Mouse (Mus musculus) midbrain, postnatal 0 days (tissue): Measurements from ENCODE around the gene Mrps18a. TPM values are rescaled to one million over a fixed set of nuclear protein-coding genes. Genes with fewer than 3 reads are reported as not detected.

Source experiments
- ATAC-seq: fragments of 200-750 bp; cut with Nextera tagmentation; 2 replicates; pipeline ENCODE4 v1.8.0; 2017; ENCODE audit warnings: moderate number of reproducible peaks, mild to moderate bottlenecking, moderate TSS enrichment, moderate library complexity; ENCODE audit not compliant: low FRiP score
- DNase-seq: peaks from one replicate; pipeline ENCODE4 v3.0.0-alpha.2; 2015; ENCODE audit warnings: low spot score
- H3K27ac ChIP-seq: fragments of 300-500 bp; sonication (generic); 2 replicates; pipeline ENCODE4 v1.5.1; 2014; ENCODE audit warnings: low read depth, mild to moderate bottlenecking, low read length, mixed read lengths
- H3K27me3 ChIP-seq: fragments of 300-500 bp; sonication (generic); 2 replicates; pipeline ENCODE4 v1.6.1; 2014; ENCODE audit warnings: low read length, control low read depth, mixed read lengths; ENCODE audit not compliant: insufficient read depth
- H3K36me3 ChIP-seq: fragments of 300-500 bp; sonication (generic); 2 replicates; pipeline ENCODE4 v1.6.1; 2014; ENCODE audit warnings: low read length, control low read depth, mixed read lengths; ENCODE audit not compliant: insufficient read depth
- H3K4me1 ChIP-seq: fragments of 300-500 bp; sonication (generic); 2 replicates; pipeline ENCODE4 v1.6.1; 2014; ENCODE audit warnings: mild to moderate bottlenecking, control low read depth, antibody characterized with exemption, low read length, mixed read lengths; ENCODE audit not compliant: insufficient read depth
- H3K4me2 ChIP-seq: fragments of 300-500 bp; sonication (generic); 2 replicates; pipeline ENCODE4 v1.6.1; 2014; ENCODE audit warnings: low read depth, mild to moderate bottlenecking, low read length, mixed read lengths; ENCODE audit not compliant: poor library complexity, severe bottlenecking
- H3K4me3 ChIP-seq: fragments of 300-500 bp; sonication (generic); 2 replicates; pipeline ENCODE4 v1.5.1; 2014; ENCODE audit warnings: low read depth, mild to moderate bottlenecking, low read length, moderate library complexity
- H3K9ac ChIP-seq: fragments of 300-500 bp; sonication (generic); replicated peaks from 2 replicates; pipeline ENCODE4 v1.6.1; 2014; ENCODE audit warnings: mild to moderate bottlenecking, low read length, moderate library complexity, mixed read lengths; ENCODE audit not compliant: poor library complexity, severe bottlenecking
- H3K9me3 ChIP-seq: fragments of 300-500 bp; sonication (generic); 2 replicates; pipeline ENCODE4 v1.6.1; 2016; ENCODE audit warnings: low read length, control low read depth
- CTCF ChIP-seq: IDR thresholded peaks from 2 replicates; pipeline ENCODE4 v1.5.1; 2016; ENCODE audit warnings: antibody characterized with exemption, mild to moderate bottlenecking
- WGBS: fragments of 180-500 bp; shearing (Covaris S2); extraction: QIAGEN DNeasy Blood & Tissue Kit; methylation state at CpG from one replicate; pipeline ENCODE4 v1.1.7; 2014; 5-methylcytosine and 5-hydroxymethylcytosine counted together
- polyA plus RNA-seq: library from polyadenylated mRNA; unstranded; fragments of >200 nt; fragmentation: Nextera tagmentation; extraction: Ambion mirVana; gene quantifications from 2 replicates; pipeline ENCODE4 v1.2.1, GENCODE M21; 2015
- total RNA-seq: library from RNA; depleted of rRNA; stranded (reverse); fragments of >200 nt; gene quantifications from 2 replicates; pipeline ENCODE4 v1.2.3, GENCODE M21; 2014; rRNA removed

The Mrps18a gene
- total and polyA plus RNA-seq, 2 experiments from 2014 or later, result 63.7 to 173 TPM

DNA sequence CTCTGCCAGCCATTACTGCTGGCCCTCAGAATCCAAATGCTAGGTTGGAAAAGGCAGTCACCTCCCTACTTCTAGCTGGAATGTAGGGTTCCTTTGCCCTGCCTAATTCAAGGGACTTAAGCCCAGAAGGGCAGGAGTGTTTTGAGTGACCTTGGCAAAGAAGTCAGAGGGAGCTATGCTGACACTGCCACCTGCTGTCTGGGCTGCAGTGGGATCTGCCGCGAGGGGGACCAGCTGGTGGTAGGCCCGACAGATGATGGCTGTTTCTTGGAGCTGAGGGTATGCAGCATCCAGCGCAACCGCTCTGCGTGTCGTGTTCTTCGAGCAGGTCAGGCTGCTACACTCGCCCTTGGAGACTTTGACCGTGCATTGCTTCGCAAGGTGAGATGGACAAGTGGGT is 56.2 kb downstream of the Mrps18a start:
- no peak overlapping the region for H3K4me2 ChIP-seq
- H3K9ac ChIP-seq, result no peak overlapping the region
- no peak overlapping the region for H3K27ac ChIP-seq
- ATAC-seq, result no peak
- H3K27me3 ChIP-seq, result no peaks in the 10 kb centered on the region
- TF ChIP-seq CTCF, result peak; percentile 48
- H3K4me3 ChIP-seq, result no peak overlapping the region
- 84% methylated on average over 11 of the region's 11 CpGs for WGBS
- H3K36me3 ChIP-seq, result peaks cover 58% of the 10 kb centered on the region
- 0 out of 2 replicates have a peak, but pooled peaks cover 3% of the 10 kb centered on the region for H3K4me1 ChIP-seq
- no peaks in the 10 kb centered on the region for H3K9me3 ChIP-seq
- peak; percentile 12 for DNase-seq

DNA sequence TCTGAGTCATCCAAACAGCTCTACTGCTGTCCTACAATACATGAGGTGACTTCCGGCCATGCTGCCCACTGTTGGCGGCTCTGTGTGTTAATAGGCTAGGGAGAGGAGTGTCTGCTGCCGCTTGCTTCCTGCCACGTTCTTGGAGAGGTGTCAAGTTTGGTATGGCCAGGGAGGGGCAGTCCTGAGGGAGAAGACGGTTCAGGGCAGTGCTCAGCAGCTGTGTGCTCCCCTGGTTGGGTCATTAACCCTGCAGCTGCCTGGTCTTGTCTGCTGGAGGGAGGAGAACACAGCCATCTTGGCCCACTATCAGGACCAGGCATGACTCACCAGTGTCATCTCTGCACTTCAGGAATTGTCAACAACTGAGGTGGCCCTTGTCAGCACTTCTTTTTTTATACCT is 57.5 kb downstream of the Mrps18a start:
- H3K4me1 ChIP-seq, result no peaks in the 10 kb centered on the region
- no peak overlapping the region for H3K4me3 ChIP-seq
- H3K27ac ChIP-seq, result no peak overlapping the region
- no peaks in the 10 kb centered on the region for H3K9me3 ChIP-seq
- no peak overlapping the region for H3K9ac ChIP-seq
- WGBS, result 62% methylated on average over 5 of the region's 5 CpGs
- H3K27me3 ChIP-seq, result no peaks in the 10 kb centered on the region
- no peak for TF ChIP-seq CTCF
- DNase-seq, result no peak
- peaks cover 70% of the 10 kb centered on the region for H3K36me3 ChIP-seq
- no peak for ATAC-seq
- H3K4me2 ChIP-seq, result no peak overlapping the region

DNA sequence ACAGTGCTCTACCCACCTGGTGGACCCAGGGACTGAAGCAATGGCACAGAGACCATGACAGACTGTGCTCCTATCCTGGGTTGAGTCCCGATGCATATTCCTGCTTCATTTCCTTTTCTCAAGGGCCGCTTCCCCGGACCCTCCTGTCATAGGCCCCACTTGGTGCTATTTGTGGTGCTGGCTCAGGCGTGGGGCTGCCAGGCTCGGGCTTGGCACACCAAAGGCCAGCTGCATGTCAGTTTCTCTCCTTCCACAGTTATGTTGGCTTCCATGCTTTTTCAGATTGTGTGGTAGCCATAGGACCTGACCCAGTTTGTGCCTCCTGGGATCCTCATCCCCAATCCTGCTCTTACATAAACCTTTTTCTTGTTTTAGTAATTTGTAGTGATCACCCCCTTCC is 58.0 kb downstream of the Mrps18a start:
- no peaks in the 10 kb centered on the region for H3K9me3 ChIP-seq
- no peak overlapping the region for H3K4me2 ChIP-seq
- DNase-seq (no peak), ATAC-seq (no peak)
- H3K4me3 ChIP-seq, result no peak overlapping the region
- no peak for TF ChIP-seq CTCF
- H3K27me3 ChIP-seq, result no peaks in the 10 kb centered on the region
- no peak overlapping the region for H3K9ac ChIP-seq
- 87% methylated on average over 5 of the region's 5 CpGs for WGBS
- no peaks in the 10 kb centered on the region for H3K4me1 ChIP-seq
- peaks cover 70% of the 10 kb centered on the region for H3K36me3 ChIP-seq
- H3K27ac ChIP-seq, result no peak overlapping the region

DNA sequence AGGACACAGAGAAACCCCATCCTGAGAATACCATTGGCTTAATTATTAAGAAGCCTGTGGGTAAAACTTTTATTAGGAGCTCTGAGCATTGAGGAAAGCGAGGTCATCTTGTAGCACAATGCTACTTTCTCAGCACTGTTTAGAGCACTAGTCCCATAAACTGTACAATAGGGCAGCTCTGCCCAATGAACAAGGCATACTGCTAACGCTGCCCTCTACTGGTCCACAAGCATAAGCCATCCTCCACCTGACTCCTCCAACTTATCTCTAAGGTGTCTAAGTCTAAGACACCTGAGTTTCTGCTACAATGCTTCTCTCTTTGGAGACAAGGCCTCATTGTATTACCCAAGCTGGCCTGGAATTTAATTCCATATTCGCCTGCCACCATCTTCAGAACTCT is 59.8 kb downstream of the Mrps18a start:
- no peaks in the 10 kb centered on the region for H3K4me1 ChIP-seq
- H3K36me3 ChIP-seq, result peaks cover 58% of the 10 kb centered on the region
- no peak overlapping the region for H3K9ac ChIP-seq
- no peaks in the 10 kb centered on the region for H3K27me3 ChIP-seq
- H3K4me3 ChIP-seq, result no peak overlapping the region
- H3K27ac ChIP-seq, result no peak overlapping the region
- TF ChIP-seq CTCF, result peak; percentile 74
- no peaks in the 10 kb centered on the region for H3K9me3 ChIP-seq
- 78% methylated on average over 3 of the region's 3 CpGs for WGBS
- ATAC-seq, result no peak
- DNase-seq, result peak; percentile 48
- no peak overlapping the region for H3K4me2 ChIP-seq

Other genes with a start within 250 kb of the Mrps18a start
- gene Vegfa, start 78.6 kb upstream of the Mrps18a start, total RNA-seq, result 78.6 and 105 TPM in 2 replicates
- gene Vegfa, start 78.6 kb upstream of the Mrps18a start, polyA plus RNA-seq, result 2.3 and 3.0 TPM in 2 replicates
- gene Rsph9, start 33.2 kb downstream of the Mrps18a start, total RNA-seq, result 55.6 and 68.4 TPM in 2 replicates
- gene Rsph9, start 33.2 kb downstream of the Mrps18a start, polyA plus RNA-seq, result 103 and 104 TPM in 2 replicates
- 8.9 and 13.3 TPM in 2 replicates for gene Mad2l1bp, start 42.6 kb downstream of the Mrps18a start, total RNA-seq
- 16.7 and 18.2 TPM in 2 replicates for gene Mad2l1bp, start 42.6 kb downstream of the Mrps18a start, polyA plus RNA-seq
- 72.3 and 82.2 TPM in 2 replicates for gene Gtpbp2, start 50.0 kb downstream of the Mrps18a start, total RNA-seq
- 25.9 TPM in 2 replicates for gene Gtpbp2, start 50.0 kb downstream of the Mrps18a start, polyA plus RNA-seq
- 7.9 and 9.6 TPM in 2 replicates for gene Polh, start 91.7 kb downstream of the Mrps18a start, total RNA-seq
- gene Polh, start 91.7 kb downstream of the Mrps18a start, polyA plus RNA-seq, result 4.2 and 4.5 TPM in 2 replicates
- gene Xpo5, start 91.8 kb downstream of the Mrps18a start, total RNA-seq, result 50.5 and 56.7 TPM in 2 replicates
- 23.6 and 24.0 TPM in 2 replicates for gene Xpo5, start 91.8 kb downstream of the Mrps18a start, polyA plus RNA-seq
- 54.1 and 54.7 TPM in 2 replicates for gene Polr1c, start 137.1 kb downstream of the Mrps18a start, total RNA-seq
- 55.5 and 59.2 TPM in 2 replicates for gene Polr1c, start 137.1 kb downstream of the Mrps18a start, polyA plus RNA-seq
- 18.9 and 24.8 TPM in 2 replicates for gene Yipf3, start 137.1 kb downstream of the Mrps18a start, total RNA-seq
- 70.6 and 77.4 TPM in 2 replicates for gene Yipf3, start 137.1 kb downstream of the Mrps18a start, polyA plus RNA-seq
- 43.1 and 61.3 TPM in 2 replicates for gene Lrrc73, start 142.5 kb downstream of the Mrps18a start, total RNA-seq
- 32.8 and 33.0 TPM in 2 replicates for gene Lrrc73, start 142.5 kb downstream of the Mrps18a start, polyA plus RNA-seq
- 22.0 and 31.7 TPM in 2 replicates for gene Tjap1, start 172.0 kb downstream of the Mrps18a start, total RNA-seq
- gene Tjap1, start 172.0 kb downstream of the Mrps18a start, polyA plus RNA-seq, result 18.6 and 19.5 TPM in 2 replicates
- 60.1 and 66.8 TPM in 2 replicates for gene Dlk2, start 186.4 kb downstream of the Mrps18a start, total RNA-seq
- 22.9 and 28.0 TPM in 2 replicates for gene Dlk2, start 186.4 kb downstream of the Mrps18a start, polyA plus RNA-seq
- gene Abcc10, start 217.4 kb downstream of the Mrps18a start, total RNA-seq, result 9.1 and 12.2 TPM in 2 replicates
- 8.4 and 9.3 TPM in 2 replicates for gene Abcc10, start 217.4 kb downstream of the Mrps18a start, polyA plus RNA-seq